Mouse (Mus musculus): ENCODE results near the gene Pou2af1. TPM values are rescaled to one million over a fixed set of nuclear protein-coding genes. Genes with fewer than 3 reads are reported as not detected.

Gene Pou2af1
- polyA plus RNA-seq, 1 experiment from 2014 or later = 0.13 TPM

- H3K4me1 ChIP-seq (ENCODE audit: control insufficient read depth, insufficient read depth, low read length) = peaks cover 14% of the 10 kb centered on the region; the same call in 1 of the 2 replicates
- 15% methylated on average over 13 of the region's 13 CpGs for WGBS
- no peaks in the 10 kb centered on the region for H3K9me3 ChIP-seq (ENCODE audit: control insufficient read depth, low read depth, low read length)
- no peaks in the 10 kb centered on the region for H3K27me3 ChIP-seq (ENCODE audit: control insufficient read depth, insufficient read depth, low read length)
- H3K9ac ChIP-seq (replicated peaks; ENCODE audit: low read depth, low read length) = peak overlapping the region; percentile 58
- H3K4me2 ChIP-seq (replicated peaks; ENCODE audit: low read depth, low read length) = peak overlapping the region; percentile 91
- peak overlapping the region; percentile 58 for H3K4me3 ChIP-seq (ENCODE audit: low read depth, low read length)
- no peak for ATAC-seq (ENCODE audit: insufficient number of reproducible peaks, insufficient read depth, low FRiP score, low read depth)
- no peaks in the 10 kb centered on the region for H3K36me3 ChIP-seq (ENCODE audit: control insufficient read depth, insufficient read depth, low read length)
- H3K27ac ChIP-seq (ENCODE audit: low read length) = peak overlapping the region; percentile 66; the same call in 1 of the 2 replicates
Observed at GRCm38 (mm10) chr9:51277834-51278498, 64.5 kb downstream of the Pou2af1 start.

- Histone ChIP-seq H3K4me2 (replicated peaks; ENCODE audit: low read depth, low read length) (peak within 1 kb of the TSS; percentile 91), H3K27me3 (ENCODE audit: control insufficient read depth, insufficient read depth, low read length) (no peaks in the 10 kb centered on the region), H3K9me3 (ENCODE audit: control insufficient read depth, low read depth, low read length) (no peaks in the 10 kb centered on the region), H3K4me3 (ENCODE audit: low read depth, low read length) (peak within 1 kb of the TSS; percentile 58), H3K4me1 (ENCODE audit: control insufficient read depth, insufficient read depth, low read length) (peaks cover 12% of the 10 kb centered on the region; the same call in 1 of the 2 replicates), H3K27ac (ENCODE audit: low read length) (peak within 1 kb of the TSS; percentile 66), H3K9ac (replicated peaks; ENCODE audit: low read depth, low read length) (peak within 1 kb of the TSS; percentile 58), H3K36me3 (ENCODE audit: control insufficient read depth, insufficient read depth, low read length) (no peaks in the 10 kb centered on the region)
- peak; percentile 95 for ATAC-seq (ENCODE audit: insufficient number of reproducible peaks, insufficient read depth, low FRiP score, low read depth)
- WGBS = under 1% methylated on average over 51 of the region's 53 CpGs
Observed at GRCm38 (mm10) chr9:51278500-51279381, 65.2 kb downstream of the Pou2af1 start, which contains the start of gene Colca2. Colca2 (minus strand) TSS chr9:51278569.

GRCm38 (mm10) chr9:51286079-51286478 is 72.6 kb downstream of the Pou2af1 start:
- no peaks in the 10 kb centered on the region for H3K36me3 ChIP-seq (ENCODE audit: control insufficient read depth, insufficient read depth, low read length)
- 0 out of 2 replicates have a peak, but pooled peaks have one; percentile 49 for ATAC-seq (ENCODE audit: insufficient number of reproducible peaks, insufficient read depth, low FRiP score, low read depth)
- H3K4me1 ChIP-seq (ENCODE audit: control insufficient read depth, insufficient read depth, low read length) = no peaks in the 10 kb centered on the region

More at GRCm38 (mm10) chr9:51286079-51286478, 72.6 kb downstream of the Pou2af1 start:
- Histone ChIP-seq H3K9ac (replicated peaks; ENCODE audit: low read depth, low read length) (no peak overlapping the region), H3K27ac (ENCODE audit: low read length) (no peak overlapping the region), H3K27me3 (ENCODE audit: control insufficient read depth, insufficient read depth, low read length) (no peaks in the 10 kb centered on the region), H3K4me2 (replicated peaks; ENCODE audit: low read depth, low read length) (no peak overlapping the region), H3K9me3 (ENCODE audit: control insufficient read depth, low read depth, low read length) (no peaks in the 10 kb centered on the region), H3K4me3 (ENCODE audit: low read depth, low read length) (no peak overlapping the region)
- WGBS = 46% methylated on average over 2 of the region's 2 CpGs

Other genes starting within 250 kb of the Pou2af1 start
- gene Sik2, start 204.6 kb upstream of the Pou2af1 start, polyA plus RNA-seq (2014; fragmentation: Nextera tagmentation; extraction: Ambion mirVana) = 24.2 and 27.2 TPM in 2 replicates
- gene Btg4, start 152.8 kb upstream of the Pou2af1 start, polyA plus RNA-seq (2014; fragmentation: Nextera tagmentation; extraction: Ambion mirVana) = not detected in 2 replicates
- 6.2 and 6.3 TPM in 2 replicates for gene Layn, start 136.6 kb upstream of the Pou2af1 start, polyA plus RNA-seq (2014; fragmentation: Nextera tagmentation; extraction: Ambion mirVana)
- not detected in 2 replicates for gene 4833427G06Rik, start 111.6 kb upstream of the Pou2af1 start, polyA plus RNA-seq (2014; fragmentation: Nextera tagmentation; extraction: Ambion mirVana)
- gene Gm32742, start 48.2 kb upstream of the Pou2af1 start, polyA plus RNA-seq (2014; fragmentation: Nextera tagmentation; extraction: Ambion mirVana) = 0.06 and 0.10 TPM in 2 replicates
- 7.3 and 8.3 TPM in 2 replicates for gene Colca2, start 64.9 kb downstream of the Pou2af1 start, polyA plus RNA-seq (2014; fragmentation: Nextera tagmentation; extraction: Ambion mirVana)
- 0.64 and 1.00 TPM in 2 replicates for gene 1810046K07Rik, start 115.2 kb downstream of the Pou2af1 start, polyA plus RNA-seq (2014; fragmentation: Nextera tagmentation; extraction: Ambion mirVana)

Measured in stomach, embryonic 14.5 days (tissue).